Mouse (Mus musculus): ENCODE data around the gene Myh14. TPM values are rescaled to one million over a fixed set of nuclear protein-coding genes. Genes with fewer than 3 reads are reported as not detected.

Myh14 gene
- polyA plus RNA-seq, 2 experiments: 2.5 to 3.7 TPM

DNA sequence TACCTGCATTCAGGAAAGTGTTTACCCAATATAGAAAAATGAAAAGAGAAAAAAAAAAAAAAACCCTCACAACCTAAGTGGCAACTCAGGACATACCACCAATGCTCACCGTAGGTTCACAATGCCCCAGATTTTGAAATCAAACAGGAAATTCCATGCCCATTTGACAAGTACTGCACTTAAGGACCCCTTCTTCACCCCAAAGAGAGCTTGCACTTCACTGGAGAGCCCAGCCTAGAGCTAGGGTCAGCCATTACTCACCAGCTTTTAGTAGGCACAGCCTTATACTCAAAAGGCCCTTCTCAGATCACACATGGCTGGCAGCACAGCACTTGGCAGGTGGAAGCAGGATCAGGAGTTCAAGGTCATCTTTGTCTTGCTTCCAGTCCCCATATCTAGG, 87.5 kb downstream of the Myh14 start:
- DNase-seq (ENCODE audit: low spot score) (no peak), ATAC-seq (ENCODE audit: low FRiP score, low read depth) (no peak)
- Histone ChIP-seq H3K4me2 (replicated peaks; ENCODE audit: low read depth, low read length, severe bottlenecking) (no peak overlapping the region), H3K27me3 (ENCODE audit: control insufficient read depth, insufficient read depth, low read length) (peaks cover 33% of the 10 kb centered on the region), H3K4me1 (ENCODE audit: control insufficient read depth, insufficient read depth, low read length) (0 out of 2 replicates have a peak, but pooled peaks cover 6% of the 10 kb centered on the region), H3K36me3 (ENCODE audit: control insufficient read depth, insufficient read depth, low read length) (no peaks in the 10 kb centered on the region), H3K27ac (replicated peaks; ENCODE audit: low read depth, low read length) (no peak overlapping the region), H3K9ac (ENCODE audit: low read depth, low read length, severe bottlenecking) (no peak overlapping the region), H3K4me3 (replicated peaks; ENCODE audit: low read length) (no peak overlapping the region), H3K9me3 (ENCODE audit: control insufficient read depth, low read length) (no peaks in the 10 kb centered on the region)
- WGBS: 90% methylated on average over 1 of the region's 1 CpGs
- no peak for TF ChIP-seq POLR2A (IDR thresholded peaks at IDR 0.05; ENCODE audit: borderline replicate concordance, extremely low read depth, insufficient read depth, insufficient read length)

DNA sequence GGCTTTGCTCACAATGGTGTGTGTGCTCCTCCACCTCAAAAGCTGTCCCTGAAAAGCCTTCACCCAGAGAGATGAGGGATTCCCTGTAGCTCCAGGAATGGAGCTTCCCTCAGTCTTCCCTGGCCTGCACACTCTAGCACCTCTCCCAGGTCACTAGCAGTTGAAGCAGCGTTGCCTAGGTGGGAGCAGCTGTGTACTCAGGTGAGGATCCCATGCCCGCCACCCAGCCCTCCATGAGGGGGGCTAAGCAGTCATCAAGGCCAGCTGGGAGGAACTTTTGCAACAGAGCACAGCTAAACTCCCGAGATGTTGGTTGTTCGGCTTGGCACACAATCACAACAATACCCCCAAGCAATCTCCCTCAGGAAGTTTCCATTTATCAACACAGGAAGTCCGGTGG, 87.9 kb downstream of the Myh14 start:
- ATAC-seq (ENCODE audit: low FRiP score, low read depth) (no peak), DNase-seq (ENCODE audit: low spot score) (no peak)
- Histone ChIP-seq H3K27ac (replicated peaks; ENCODE audit: low read depth, low read length) (no peak overlapping the region), H3K36me3 (ENCODE audit: control insufficient read depth, insufficient read depth, low read length) (no peaks in the 10 kb centered on the region), H3K9ac (ENCODE audit: low read depth, low read length, severe bottlenecking) (no peak overlapping the region), H3K27me3 (ENCODE audit: control insufficient read depth, insufficient read depth, low read length) (peaks cover 29% of the 10 kb centered on the region), H3K4me3 (replicated peaks; ENCODE audit: low read length) (no peak overlapping the region), H3K9me3 (ENCODE audit: control insufficient read depth, low read length) (no peaks in the 10 kb centered on the region), H3K4me2 (replicated peaks; ENCODE audit: low read depth, low read length, severe bottlenecking) (no peak overlapping the region), H3K4me1 (ENCODE audit: control insufficient read depth, insufficient read depth, low read length) (0 out of 2 replicates have a peak, but pooled peaks cover 6% of the 10 kb centered on the region)
- TF ChIP-seq POLR2A (IDR thresholded peaks at IDR 0.05; ENCODE audit: borderline replicate concordance, extremely low read depth, insufficient read depth, insufficient read length): no peak
- WGBS: 77% methylated on average over 5 of the region's 5 CpGs

DNA sequence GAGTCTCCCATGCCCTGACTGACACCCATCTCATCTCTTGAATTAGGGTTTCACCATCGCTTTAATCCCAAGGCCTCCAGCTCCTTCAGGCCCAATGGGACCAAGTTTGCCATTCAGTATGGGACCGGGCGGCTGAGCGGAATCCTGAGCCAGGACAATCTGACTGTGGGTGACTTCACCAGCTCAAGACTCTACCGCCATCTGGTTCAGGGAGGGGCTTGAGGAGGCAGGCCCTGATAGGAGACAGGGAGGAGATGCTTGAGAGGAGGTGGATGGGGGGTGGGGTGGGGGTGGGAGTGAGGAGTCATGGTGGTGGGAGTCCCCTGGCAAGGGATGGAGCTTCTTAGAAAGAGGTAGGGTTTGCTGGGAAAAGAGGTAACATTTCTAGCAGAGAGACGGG, 89.0 kb downstream of the Myh14 start:
- H3K36me3 ChIP-seq (ENCODE audit: control insufficient read depth, insufficient read depth, low read length): no peaks in the 10 kb centered on the region
- 80% methylated on average over 6 of the region's 6 CpGs for WGBS
- peaks cover 18% of the 10 kb centered on the region for H3K27me3 ChIP-seq (ENCODE audit: control insufficient read depth, insufficient read depth, low read length)
- no peak for DNase-seq (ENCODE audit: low spot score)
- no peak overlapping the region for H3K9ac ChIP-seq (ENCODE audit: low read depth, low read length, severe bottlenecking)
- H3K4me1 ChIP-seq (ENCODE audit: control insufficient read depth, insufficient read depth, low read length): 0 out of 2 replicates have a peak, but pooled peaks cover 3% of the 10 kb centered on the region
- TF ChIP-seq POLR2A (IDR thresholded peaks at IDR 0.05; ENCODE audit: borderline replicate concordance, extremely low read depth, insufficient read depth, insufficient read length): no peak
- no peak overlapping the region for H3K4me2 ChIP-seq (replicated peaks; ENCODE audit: low read depth, low read length, severe bottlenecking)
- no peak overlapping the region for H3K27ac ChIP-seq (replicated peaks; ENCODE audit: low read depth, low read length)
- no peak overlapping the region for H3K4me3 ChIP-seq (replicated peaks; ENCODE audit: low read length)
- no peaks in the 10 kb centered on the region for H3K9me3 ChIP-seq (ENCODE audit: control insufficient read depth, low read length)
- ATAC-seq (ENCODE audit: low FRiP score, low read depth): no peak

DNA sequence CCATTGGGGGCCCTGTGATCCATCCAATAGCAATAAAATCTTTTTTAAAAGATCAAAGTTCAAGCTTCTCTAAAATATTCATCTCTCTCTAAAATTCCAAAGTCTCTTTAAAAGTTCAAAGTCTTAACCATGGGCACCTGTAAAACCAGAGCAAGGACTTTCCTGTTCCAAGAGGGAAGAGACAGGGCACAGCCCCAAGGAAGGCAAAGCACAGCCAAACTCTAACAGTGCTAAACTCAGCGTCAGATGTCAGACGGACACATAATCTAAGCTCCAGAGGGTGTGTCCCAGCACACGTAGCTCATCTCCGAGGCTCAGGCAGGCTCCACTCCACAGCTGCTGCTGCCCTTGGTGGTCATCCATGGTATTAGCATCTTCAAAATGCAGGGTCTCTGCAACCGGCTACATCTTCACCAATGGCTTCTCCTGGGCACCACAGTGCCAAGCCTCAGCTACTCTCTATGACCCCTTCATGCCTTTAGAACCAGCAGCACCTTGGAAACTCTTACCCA, 94.3 kb downstream of the Myh14 start:
- 44% methylated on average over 5 of the region's 5 CpGs for WGBS
- Histone ChIP-seq H3K4me3 (replicated peaks; ENCODE audit: low read length) (no peak overlapping the region), H3K9me3 (ENCODE audit: control insufficient read depth, low read length) (no peaks in the 10 kb centered on the region), H3K9ac (ENCODE audit: low read depth, low read length, severe bottlenecking) (no peak overlapping the region), H3K4me2 (replicated peaks; ENCODE audit: low read depth, low read length, severe bottlenecking) (no peak overlapping the region), H3K4me1 (ENCODE audit: control insufficient read depth, insufficient read depth, low read length) (no peaks in the 10 kb centered on the region), H3K36me3 (ENCODE audit: control insufficient read depth, insufficient read depth, low read length) (no peaks in the 10 kb centered on the region), H3K27ac (replicated peaks; ENCODE audit: low read depth, low read length) (no peak overlapping the region), H3K27me3 (ENCODE audit: control insufficient read depth, insufficient read depth, low read length) (no peaks in the 10 kb centered on the region)
- no peak for ATAC-seq (ENCODE audit: low FRiP score, low read depth)
- no peak for TF ChIP-seq POLR2A (IDR thresholded peaks at IDR 0.05; ENCODE audit: borderline replicate concordance, extremely low read depth, insufficient read depth, insufficient read length)
- no peak for DNase-seq (ENCODE audit: low spot score)

DNA sequence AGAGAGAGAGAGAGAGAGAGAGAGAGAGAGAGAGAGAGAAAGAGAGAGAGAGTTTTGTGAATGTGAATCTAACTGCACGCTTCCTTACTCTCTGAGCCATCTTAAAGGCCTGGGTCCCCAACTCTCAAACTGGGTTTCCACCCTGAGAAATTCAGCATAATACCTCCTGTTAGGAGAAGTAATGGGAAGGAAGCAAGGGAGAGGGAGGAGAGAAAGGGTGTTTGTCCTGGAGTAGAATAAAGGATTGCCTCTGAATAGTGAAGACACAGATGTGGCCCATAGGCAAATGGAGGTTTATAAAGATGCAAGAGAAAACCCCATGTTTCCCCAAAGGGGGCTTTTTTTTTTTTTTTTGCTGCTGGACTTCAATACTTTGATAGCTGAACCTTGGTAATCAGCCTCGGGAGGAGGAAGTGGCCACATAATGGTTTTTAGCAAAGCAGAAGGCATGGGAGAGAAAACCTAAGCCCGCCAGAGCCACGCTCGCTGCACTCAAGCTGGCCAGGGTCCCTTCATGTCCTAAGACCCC, 97.6 kb downstream of the Myh14 start:
- TF ChIP-seq POLR2A (IDR thresholded peaks at IDR 0.05; ENCODE audit: borderline replicate concordance, extremely low read depth, insufficient read depth, insufficient read length): no peak
- Histone ChIP-seq H3K4me2 (replicated peaks; ENCODE audit: low read depth, low read length, severe bottlenecking) (no peak overlapping the region), H3K36me3 (ENCODE audit: control insufficient read depth, insufficient read depth, low read length) (no peaks in the 10 kb centered on the region), H3K4me1 (ENCODE audit: control insufficient read depth, insufficient read depth, low read length) (no peaks in the 10 kb centered on the region), H3K27me3 (ENCODE audit: control insufficient read depth, insufficient read depth, low read length) (no peaks in the 10 kb centered on the region), H3K27ac (replicated peaks; ENCODE audit: low read depth, low read length) (no peak overlapping the region), H3K9ac (ENCODE audit: low read depth, low read length, severe bottlenecking) (no peak overlapping the region), H3K9me3 (ENCODE audit: control insufficient read depth, low read length) (no peaks in the 10 kb centered on the region), H3K4me3 (replicated peaks; ENCODE audit: low read length) (no peak overlapping the region)
- ATAC-seq (ENCODE audit: low FRiP score, low read depth): no peak
- no peak for DNase-seq (ENCODE audit: low spot score)
- WGBS: 73% methylated on average over 5 of the region's 5 CpGs

Measured in limb, embryonic 14.5 days (tissue).